Mouse (Mus musculus) lung, embryonic 14.5 days (tissue): ENCODE measurements around the gene Rpgrip1l. TPM values are rescaled to one million over a fixed set of nuclear protein-coding genes. Genes with fewer than 3 reads are reported as not detected.

ENCODE experiments used
- ATAC-seq: fragments of 200-750 bp; cut with Nextera tagmentation; 2 replicates; pipeline ENCODE4 v1.8.0; 2017; ENCODE audit warnings: mild to moderate bottlenecking, moderate TSS enrichment, moderate library complexity; ENCODE audit not compliant: insufficient read depth
- DNase-seq: peaks from one replicate; pipeline ENCODE4 v3.0.0-alpha.2; 2015
- H3K27ac ChIP-seq: fragments of 300-500 bp; sonication (generic); 2 replicates; pipeline ENCODE4 v1.5.1; 2014; ENCODE audit warnings: low read depth, mild to moderate bottlenecking, moderate library complexity
- H3K27me3 ChIP-seq: fragments of 300-500 bp; sonication (generic); 2 replicates; pipeline ENCODE4 v1.6.1; 2014; ENCODE audit warnings: low read length, control low read depth; ENCODE audit not compliant: insufficient read depth
- H3K36me3 ChIP-seq: fragments of 300-500 bp; sonication (generic); 2 replicates; pipeline ENCODE4 v1.6.1; 2014; ENCODE audit warnings: control low read depth; ENCODE audit not compliant: insufficient read depth
- H3K4me1 ChIP-seq: fragments of 300-500 bp; sonication (generic); 2 replicates; pipeline ENCODE4 v1.6.1; 2014; ENCODE audit warnings: antibody characterized with exemption, control low read depth; ENCODE audit not compliant: insufficient read depth
- H3K4me2 ChIP-seq: fragments of 300-500 bp; sonication (generic); 2 replicates; pipeline ENCODE4 v1.6.1; 2014; ENCODE audit warnings: mild to moderate bottlenecking
- H3K4me3 ChIP-seq: fragments of 300-500 bp; sonication (generic); 2 replicates; pipeline ENCODE4 v1.5.1; 2014; ENCODE audit warnings: low read depth, low read length
- H3K9ac ChIP-seq: fragments of 300-500 bp; sonication (generic); 2 replicates; pipeline ENCODE4 v1.6.1; 2014
- H3K9me3 ChIP-seq: fragments of 300-500 bp; sonication (generic); 2 replicates; pipeline ENCODE4 v1.6.1; 2016; ENCODE audit warnings: low read depth, low read length, control low read depth
- CTCF ChIP-seq: IDR thresholded peaks from 2 replicates; pipeline ENCODE4 v1.5.1; 2016; ENCODE audit warnings: antibody characterized with exemption, low read depth
- WGBS: fragments of 180-500 bp; shearing (Covaris S2); extraction: QIAGEN DNeasy Blood & Tissue Kit; methylation state at CpG from one replicate; pipeline ENCODE4 v1.1.7; 2014; 5-methylcytosine and 5-hydroxymethylcytosine counted together
- polyA plus RNA-seq: library from polyadenylated mRNA; unstranded; fragments of >200 nt; fragmentation: Nextera tagmentation; extraction: Ambion mirVana; gene quantifications from 2 replicates; pipeline ENCODE4 v1.2.1, GENCODE M21; 2014

Gene Rpgrip1l
- polyA plus RNA-seq, 1 experiment from 2014 or later, result 10.4 TPM

GRCm38 (mm10) chr8:91347146-91347545 is 34.1 kb upstream of the Rpgrip1l start:
- H3K4me2 ChIP-seq, result no peak overlapping the region
- no peak overlapping the region for H3K27ac ChIP-seq
- 76% methylated on average over 10 of the region's 10 CpGs for WGBS
- no peaks in the 10 kb centered on the region for H3K9me3 ChIP-seq
- H3K4me1 ChIP-seq, result peaks cover 3% of the 10 kb centered on the region; the same call in 1 of the 2 replicates
- no peak overlapping the region for H3K4me3 ChIP-seq
- peak; percentile 11; the same call in 1 of the 2 replicates for TF ChIP-seq CTCF
- H3K36me3 ChIP-seq, result no peaks in the 10 kb centered on the region
- no peaks in the 10 kb centered on the region for H3K27me3 ChIP-seq
- H3K9ac ChIP-seq, result no peak overlapping the region
- DNase-seq, result no peak
- no peak for ATAC-seq

- Histone ChIP-seq H3K4me1 (peaks cover 7% of the 10 kb centered on the region), H3K4me3 (no peak overlapping the region), H3K9me3 (no peaks in the 10 kb centered on the region), H3K4me2 (no peak overlapping the region), H3K27me3 (no peaks in the 10 kb centered on the region), H3K27ac (no peak overlapping the region), H3K9ac (no peak overlapping the region), H3K36me3 (0 out of 2 replicates have a peak, but pooled peaks cover 3% of the 10 kb centered on the region)
- ATAC-seq (no peak), DNase-seq (no peak)
- 74% methylated on average over 11 of the region's 11 CpGs for WGBS
- TF ChIP-seq CTCF, result no peak
Measured at GRCm38 (mm10) chr8:91344659-91345058, 31.6 kb upstream of the Rpgrip1l start.

GRCm38 (mm10) chr8:91342798-91343197 is 29.7 kb upstream of the Rpgrip1l start:
- Histone ChIP-seq H3K9ac (no peak overlapping the region), H3K4me1 (peaks cover 11% of the 10 kb centered on the region; the same call in 1 of the 2 replicates), H3K4me2 (no peak overlapping the region), H3K4me3 (no peak overlapping the region), H3K36me3 (0 out of 2 replicates have a peak, but pooled peaks cover 3% of the 10 kb centered on the region), H3K9me3 (no peaks in the 10 kb centered on the region), H3K27ac (no peak overlapping the region), H3K27me3 (no peaks in the 10 kb centered on the region)
- DNase-seq (no peak), ATAC-seq (no peak)
- WGBS, result 62% methylated on average over 5 of the region's 5 CpGs
- TF ChIP-seq CTCF, result no peak

- Histone ChIP-seq H3K27me3 (no peaks in the 10 kb centered on the region), H3K4me3 (no peak overlapping the region), H3K27ac (no peak overlapping the region), H3K9me3 (no peaks in the 10 kb centered on the region), H3K4me1 (peaks cover 11% of the 10 kb centered on the region; the same call in 1 of the 2 replicates), H3K4me2 (no peak overlapping the region), H3K36me3 (0 out of 2 replicates have a peak, but pooled peaks cover 3% of the 10 kb centered on the region), H3K9ac (no peak overlapping the region)
- 46% methylated on average over 5 of the region's 5 CpGs for WGBS
- DNase-seq (no peak), ATAC-seq (no peak)
- TF ChIP-seq CTCF, result no peak
Measured at GRCm38 (mm10) chr8:91342196-91342595, 29.1 kb upstream of the Rpgrip1l start.

- Histone ChIP-seq H3K36me3 (0 out of 2 replicates have a peak, but pooled peaks cover 3% of the 10 kb centered on the region), H3K4me3 (no peak overlapping the region), H3K27me3 (no peaks in the 10 kb centered on the region), H3K4me2 (no peak overlapping the region), H3K4me1 (peaks cover 11% of the 10 kb centered on the region; the same call in 1 of the 2 replicates), H3K9ac (no peak overlapping the region), H3K27ac (no peak overlapping the region), H3K9me3 (no peaks in the 10 kb centered on the region; the same call in 1 of the 2 replicates)
- ATAC-seq, result no peak
- no peak for TF ChIP-seq CTCF
- DNase-seq, result no peak
- 50% methylated on average over 1 of the region's 1 CpGs for WGBS
Measured at GRCm38 (mm10) chr8:91340746-91341145, 27.7 kb upstream of the Rpgrip1l start.

- Histone ChIP-seq H3K4me1 (peaks cover 11% of the 10 kb centered on the region; the same call in 1 of the 2 replicates), H3K4me2 (no peak overlapping the region), H3K9ac (no peak overlapping the region), H3K27ac (no peak overlapping the region), H3K4me3 (no peak overlapping the region), H3K27me3 (no peaks in the 10 kb centered on the region), H3K9me3 (no peaks in the 10 kb centered on the region; the same call in 1 of the 2 replicates), H3K36me3 (0 out of 2 replicates have a peak, but pooled peaks cover 3% of the 10 kb centered on the region)
- DNase-seq (no peak), ATAC-seq (no peak)
- TF ChIP-seq CTCF, result no peak
- 71% methylated on average over 8 of the region's 8 CpGs for WGBS
Measured at GRCm38 (mm10) chr8:91339651-91340050, 26.6 kb upstream of the Rpgrip1l start.

- ATAC-seq, result no peak
- 75% methylated on average over 6 of the region's 6 CpGs for WGBS
- 0 out of 2 replicates have a peak, but pooled peaks cover 3% of the 10 kb centered on the region for H3K36me3 ChIP-seq
- H3K4me3 ChIP-seq, result no peak overlapping the region
- no peaks in the 10 kb centered on the region for H3K27me3 ChIP-seq
- H3K27ac ChIP-seq, result no peak overlapping the region
- H3K9ac ChIP-seq, result no peak overlapping the region
- no peak for DNase-seq
- no peak for TF ChIP-seq CTCF
- no peaks in the 10 kb centered on the region; the same call in 1 of the 2 replicates for H3K9me3 ChIP-seq
- H3K4me1 ChIP-seq, result peaks cover 8% of the 10 kb centered on the region; the same call in 1 of the 2 replicates
- H3K4me2 ChIP-seq, result no peak overlapping the region
Measured at GRCm38 (mm10) chr8:91338389-91339154, 25.5 kb upstream of the Rpgrip1l start.
